Mouse (Mus musculus): ENCODE measurements around the gene Erc2. TPM values are rescaled to one million over a fixed set of nuclear protein-coding genes. Genes with fewer than 3 reads are reported as not detected.

The Erc2 gene
- total RNA-seq, 2 experiments from 2014 or later, result 225 to 256 TPM

GRCm38 (mm10) chr14:28331108-28331507 is 708.9 kb downstream of the Erc2 start:
- no peak for DNase-seq (ENCODE audit: extremely low spot score in 1 of 2, low spot score in 1 of 2)

GRCm38 (mm10) chr14:28332351-28332953 is 710.2 kb downstream of the Erc2 start:
- no peak for DNase-seq (ENCODE audit: extremely low spot score in 1 of 2, low spot score in 1 of 2)

- no peak for DNase-seq (ENCODE audit: extremely low spot score in 1 of 2, low spot score in 1 of 2)
Observed at GRCm38 (mm10) chr14:28339146-28339545, 716.9 kb downstream of the Erc2 start.

GRCm38 (mm10) chr14:28349129-28349528 is 726.9 kb downstream of the Erc2 start:
- no peak for DNase-seq (ENCODE audit: extremely low spot score in 1 of 2, low spot score in 1 of 2)

- no peak for DNase-seq (ENCODE audit: extremely low spot score in 1 of 2, low spot score in 1 of 2)
Observed at GRCm38 (mm10) chr14:28356031-28356430, 733.8 kb downstream of the Erc2 start.

GRCm38 (mm10) chr14:28359502-28359901 is 737.3 kb downstream of the Erc2 start:
- no peak for DNase-seq (ENCODE audit: extremely low spot score in 1 of 2, low spot score in 1 of 2)

GRCm38 (mm10) chr14:28359983-28360382 is 737.8 kb downstream of the Erc2 start:
- DNase-seq (ENCODE audit: extremely low spot score in 1 of 2, low spot score in 1 of 2), result no peak

GRCm38 (mm10) chr14:28362336-28362735 is 740.1 kb downstream of the Erc2 start:
- DNase-seq (ENCODE audit: extremely low spot score in 1 of 2, low spot score in 1 of 2), result no peak

- DNase-seq (ENCODE audit: extremely low spot score in 1 of 2, low spot score in 1 of 2), result no peak
Observed at GRCm38 (mm10) chr14:28370713-28371112, 748.5 kb downstream of the Erc2 start.

GRCm38 (mm10) chr14:28371651-28372050 is 749.4 kb downstream of the Erc2 start:
- no peak for DNase-seq (ENCODE audit: extremely low spot score in 1 of 2, low spot score in 1 of 2)

- DNase-seq (ENCODE audit: extremely low spot score in 1 of 2, low spot score in 1 of 2), result no peak
Observed at GRCm38 (mm10) chr14:28375642-28376091, 753.4 kb downstream of the Erc2 start.

GRCm38 (mm10) chr14:28376208-28376805 is 754.1 kb downstream of the Erc2 start:
- DNase-seq (ENCODE audit: extremely low spot score in 1 of 2, low spot score in 1 of 2), result no peak

- DNase-seq (ENCODE audit: extremely low spot score in 1 of 2, low spot score in 1 of 2), result no peak
Observed at GRCm38 (mm10) chr14:28377519-28377918, 755.3 kb downstream of the Erc2 start.

- no peak for DNase-seq (ENCODE audit: extremely low spot score in 1 of 2, low spot score in 1 of 2)
Observed at GRCm38 (mm10) chr14:28380129-28380528, 757.9 kb downstream of the Erc2 start.

- DNase-seq (ENCODE audit: extremely low spot score in 1 of 2, low spot score in 1 of 2), result no peak
Observed at GRCm38 (mm10) chr14:28381801-28382550, 759.7 kb downstream of the Erc2 start.

- no peak for DNase-seq (ENCODE audit: extremely low spot score in 1 of 2, low spot score in 1 of 2)
Observed at GRCm38 (mm10) chr14:28386815-28387607, 764.8 kb downstream of the Erc2 start.

- no peak for DNase-seq (ENCODE audit: extremely low spot score in 1 of 2, low spot score in 1 of 2)
Observed at GRCm38 (mm10) chr14:28398915-28399314, 776.7 kb downstream of the Erc2 start.

- DNase-seq (ENCODE audit: extremely low spot score in 1 of 2, low spot score in 1 of 2), result no peak
Observed at GRCm38 (mm10) chr14:28399897-28400296, 777.7 kb downstream of the Erc2 start.

GRCm38 (mm10) chr14:28405277-28405840 is 783.1 kb downstream of the Erc2 start:
- no peak for DNase-seq (ENCODE audit: extremely low spot score in 1 of 2, low spot score in 1 of 2)

- no peak for DNase-seq (ENCODE audit: extremely low spot score in 1 of 2, low spot score in 1 of 2)
Observed at GRCm38 (mm10) chr14:28409390-28409789, 787.2 kb downstream of the Erc2 start.

Measured in layer of hippocampus, postnatal 25 days (tissue).